Mouse (Mus musculus): ENCODE measurements at regions not wholly inside any gene's neighbourhood (a gene's known extent, or its start where the extent isn't known, plus 50 kb on each side); places are given as distances from the start of the nearest gene placed in this dataset.

DNA sequence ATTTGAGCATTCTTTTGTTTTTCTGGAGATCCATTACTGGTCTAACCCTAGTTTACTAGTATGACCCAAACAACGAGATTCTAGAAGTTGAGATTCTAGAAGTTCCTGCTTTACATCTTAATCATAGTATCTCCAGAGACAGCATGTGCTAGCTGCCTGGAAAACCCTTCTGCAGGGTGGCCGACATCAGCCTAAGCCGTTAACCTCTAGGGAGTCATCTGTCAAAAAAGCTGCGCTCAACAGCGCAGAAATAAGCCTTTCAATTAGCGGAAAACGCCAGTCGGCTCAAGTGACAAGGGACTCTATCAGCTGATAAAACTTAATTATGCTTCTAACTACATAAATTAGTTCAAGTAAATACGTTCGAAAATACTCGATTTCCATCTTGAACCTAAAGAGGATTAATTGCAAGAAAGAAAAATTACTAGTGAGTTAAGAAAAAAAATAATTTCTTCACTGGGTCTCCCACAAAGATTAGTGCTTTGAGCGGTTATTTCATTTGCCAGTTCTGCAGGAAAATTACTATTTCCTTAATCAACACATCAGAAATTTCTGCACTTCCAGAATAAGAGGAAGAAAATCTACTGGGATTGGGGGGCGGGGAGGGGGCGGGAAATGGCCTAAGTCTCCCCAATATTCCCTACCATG, 53.0 kb upstream of the Chd2 start:
- H3K4me1 ChIP-seq (replicated peaks; ENCODE audit: low read depth, low read length), result peaks cover 30% of the 10 kb centered on the region
- H3K36me3 ChIP-seq (ENCODE audit: insufficient read depth, low read length), result no peaks in the 10 kb centered on the region
- peak overlapping the region; percentile 55 for H3K4me3 ChIP-seq (replicated peaks; ENCODE audit: low read length)
- TF ChIP-seq NANOG (IDR thresholded peaks at IDR 0.05; ENCODE audit: borderline replicate concordance, low read length) (no peak), POU5F1 (IDR thresholded peaks at IDR 0.05; ENCODE audit: borderline replicate concordance, low read length) (no peak), CTCF (conservative IDR thresholded peaks at IDR 0.05; ENCODE audit: low read length) (no peak)
- peaks cover 6% of the 10 kb centered on the region for H3K9me3 ChIP-seq (ENCODE audit: low read length)
- H3K27me3 ChIP-seq (ENCODE audit: insufficient read depth, low read length), result peaks cover 51% of the 10 kb centered on the region

DNA sequence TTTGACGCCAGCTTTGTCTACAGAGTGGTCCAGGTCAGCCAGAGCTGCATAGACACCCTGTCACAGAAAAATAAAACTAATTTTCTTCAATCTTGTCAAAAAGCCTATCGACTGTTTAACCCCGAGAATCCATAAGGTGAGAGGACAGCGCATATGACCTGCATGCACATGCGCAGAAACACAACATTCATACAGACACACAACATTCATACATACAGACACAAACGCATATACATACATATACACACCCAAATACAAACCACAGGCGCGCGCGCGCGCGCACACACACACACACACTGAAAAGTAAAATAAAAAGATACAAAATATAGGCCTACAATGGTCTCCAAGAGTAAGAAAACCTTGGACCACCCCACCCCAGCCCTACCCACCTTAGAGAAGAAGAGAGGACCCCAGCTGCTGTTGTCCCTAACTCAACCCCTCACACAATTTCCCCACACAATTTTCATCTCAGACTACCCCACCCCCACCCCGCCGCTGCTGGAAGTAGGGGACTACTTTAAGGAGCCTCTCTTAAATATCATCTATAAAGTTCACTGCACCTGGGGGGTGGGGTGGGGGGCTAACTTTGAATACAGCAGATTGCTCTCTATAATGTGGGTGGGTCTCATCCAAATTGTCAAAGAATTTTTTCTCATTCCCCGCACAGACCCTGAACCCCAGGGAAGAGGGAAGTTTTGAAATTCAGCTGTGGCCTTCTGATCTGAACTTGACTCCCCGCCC, 52.2 kb upstream of the Chd2 start:
- Histone ChIP-seq H3K9me3 (ENCODE audit: low read length) (no peaks in the 10 kb centered on the region), H3K4me3 (replicated peaks; ENCODE audit: low read length) (no peak overlapping the region), H3K36me3 (ENCODE audit: insufficient read depth, low read length) (no peaks in the 10 kb centered on the region), H3K4me1 (replicated peaks; ENCODE audit: low read depth, low read length) (peaks cover 38% of the 10 kb centered on the region), H3K27me3 (ENCODE audit: insufficient read depth, low read length) (peaks cover 45% of the 10 kb centered on the region)
- TF ChIP-seq POU5F1 (IDR thresholded peaks at IDR 0.05; ENCODE audit: borderline replicate concordance, low read length) (no peak), NANOG (IDR thresholded peaks at IDR 0.05; ENCODE audit: borderline replicate concordance, low read length) (no peak), CTCF (conservative IDR thresholded peaks at IDR 0.05; ENCODE audit: low read length) (no peak)

DNA sequence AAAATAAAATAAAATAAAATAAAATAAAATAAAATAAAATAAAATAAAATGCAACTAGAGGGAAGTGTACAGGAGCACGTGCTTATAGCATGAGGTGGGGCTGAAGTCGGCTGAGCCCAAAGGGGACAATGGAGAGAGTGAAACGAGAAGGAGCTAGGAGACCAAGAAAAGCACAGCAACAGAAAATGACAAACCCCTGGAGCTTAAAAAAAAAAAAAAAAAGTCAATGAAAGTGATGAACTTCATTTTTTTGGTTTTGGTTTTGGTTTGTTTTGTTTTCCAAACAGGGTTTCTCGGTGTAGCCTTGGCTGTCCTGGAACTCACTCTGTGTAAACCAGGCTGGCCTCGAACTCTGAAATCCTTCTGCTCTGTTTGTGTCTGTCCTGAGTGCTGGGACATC, 51.2 kb upstream of the Chd2 start:
- Histone ChIP-seq H3K4me3 (replicated peaks; ENCODE audit: low read length) (no peak overlapping the region), H3K4me1 (replicated peaks; ENCODE audit: low read depth, low read length) (peaks cover 46% of the 10 kb centered on the region), H3K27me3 (ENCODE audit: insufficient read depth, low read length) (peaks cover 39% of the 10 kb centered on the region), H3K9me3 (ENCODE audit: low read length) (no peaks in the 10 kb centered on the region), H3K36me3 (ENCODE audit: insufficient read depth, low read length) (no peaks in the 10 kb centered on the region)
- TF ChIP-seq CTCF (conservative IDR thresholded peaks at IDR 0.05; ENCODE audit: low read length), result no peak
- no peak for TF ChIP-seq NANOG (IDR thresholded peaks at IDR 0.05; ENCODE audit: borderline replicate concordance, low read length)
- TF ChIP-seq POU5F1 (IDR thresholded peaks at IDR 0.05; ENCODE audit: borderline replicate concordance, low read length), result no peak
